Mouse (Mus musculus) WW6 (cell line): ENCODE results near the gene Gstm7.
"Not testable (repeated sequence)": the region's sequence is repeated elsewhere in the genome, so short reads cannot be mapped to it uniquely, and the experiment has no call there.

Source experiments
- DNase-seq: peaks from one replicate; pipeline ENCODE4 v3.0.0-alpha.2; 2013; ENCODE audit warnings: low read depth, low spot score

The Gstm7 gene

DNA sequence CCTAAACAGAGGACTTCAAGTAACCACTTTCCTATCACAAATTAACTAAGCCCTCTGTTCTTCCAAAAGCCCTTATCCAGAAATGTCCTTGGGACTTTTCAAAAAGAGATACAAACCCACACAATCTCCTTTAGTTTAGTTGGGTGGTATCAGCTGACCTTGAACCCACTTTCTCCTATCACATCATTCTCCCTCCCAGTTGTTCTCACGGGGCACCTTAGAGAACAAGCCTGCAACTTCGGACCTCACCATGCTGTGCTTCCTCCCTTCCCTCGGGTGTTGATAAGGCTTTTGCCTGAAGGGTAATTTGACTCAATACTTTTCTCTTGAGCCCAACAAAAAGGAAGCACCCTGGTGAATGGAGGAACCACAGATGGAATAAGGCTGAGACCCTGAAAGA lies 4.3 kb upstream of the Gstm7 start:
- DNase-seq: no peak

DNA sequence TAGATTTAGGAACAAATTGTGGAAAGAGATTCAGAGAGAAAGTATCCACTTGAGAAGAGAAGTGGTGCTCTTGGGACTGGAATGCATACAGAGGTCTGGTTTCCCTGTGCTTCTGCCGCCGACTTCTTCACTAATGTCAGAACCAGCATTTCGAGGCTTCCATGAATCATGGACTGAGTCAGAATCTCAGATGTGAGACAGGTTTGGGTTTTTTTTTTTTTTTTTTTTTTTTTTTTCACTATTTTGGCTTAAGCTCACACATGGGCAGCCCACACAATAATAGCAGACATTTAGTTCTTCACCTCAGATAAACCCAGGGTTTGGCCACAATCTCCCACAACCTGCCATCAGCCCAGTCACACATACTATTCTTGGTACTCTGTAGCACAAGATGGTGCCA lies 3.7 kb upstream of the Gstm7 start:
- no peak for DNase-seq

- no peak for DNase-seq
These were observed 511 bp upstream of the Gstm7 start for GRCm38 (mm10) chr3:107932128-107932527.

DNA sequence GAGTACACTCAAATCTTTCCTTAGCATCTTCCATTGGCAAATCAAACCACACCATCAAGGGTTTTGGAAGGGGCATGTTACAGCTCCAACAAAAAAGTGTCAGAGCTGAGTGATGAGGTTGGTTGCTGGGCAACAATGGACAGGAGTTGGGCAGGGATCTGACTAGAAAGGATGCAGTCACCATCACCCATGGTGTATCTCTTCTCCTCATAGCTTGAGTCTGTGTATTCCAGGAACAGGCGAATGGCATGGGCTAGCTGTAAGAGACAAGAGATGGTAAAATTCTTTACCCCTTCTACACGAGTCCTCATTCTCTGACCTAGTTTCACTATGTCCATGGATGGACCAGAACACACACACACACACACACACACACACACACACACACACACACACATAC lies 483 bp downstream of the Gstm7 start:
- no peak for DNase-seq

- DNase-seq: no peak
These were observed 1.9 kb downstream of the Gstm7 start for GRCm38 (mm10) chr3:107929731-107930130.

DNA sequence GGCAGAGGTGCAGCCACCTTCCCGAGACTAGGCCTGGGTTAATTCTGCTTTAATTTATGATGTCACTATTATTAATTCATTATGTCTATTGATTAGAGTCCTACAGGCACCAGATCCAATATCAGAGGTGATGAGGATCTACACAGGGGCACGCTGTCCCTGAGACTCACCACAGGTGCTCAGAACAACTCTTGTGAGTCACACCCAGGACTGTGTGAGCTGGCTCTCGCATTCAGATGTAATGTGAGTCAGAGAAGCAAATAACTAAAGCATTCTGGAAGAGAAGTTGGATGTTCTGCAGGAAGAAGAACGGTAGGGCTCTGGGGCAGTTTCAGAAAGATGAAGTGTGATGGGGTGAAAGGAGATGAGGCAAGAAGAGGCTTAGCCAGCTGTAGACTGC lies 2.4 kb downstream of the Gstm7 start:
- DNase-seq: no peak

DNA sequence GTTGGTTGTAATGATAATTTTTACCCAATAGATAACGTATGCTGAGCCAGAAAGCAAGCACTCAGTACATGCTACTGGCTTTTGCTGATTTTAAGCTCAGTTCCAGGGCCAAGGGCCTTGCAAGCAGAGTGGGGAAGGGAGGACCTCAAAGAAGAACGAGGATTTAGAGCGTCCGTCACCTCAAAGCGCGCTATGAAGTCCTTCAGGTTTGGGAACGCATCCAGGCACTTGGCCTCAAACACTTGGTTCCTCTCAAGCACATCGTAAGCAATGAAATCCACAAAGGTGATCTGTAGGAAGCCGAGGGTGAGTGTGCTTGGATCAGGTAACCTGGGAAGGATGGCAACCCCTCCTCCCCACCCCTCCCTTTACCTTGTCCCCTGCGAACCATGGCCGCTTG lies 2.9 kb downstream of the Gstm7 start:
- DNase-seq: no peak

DNA sequence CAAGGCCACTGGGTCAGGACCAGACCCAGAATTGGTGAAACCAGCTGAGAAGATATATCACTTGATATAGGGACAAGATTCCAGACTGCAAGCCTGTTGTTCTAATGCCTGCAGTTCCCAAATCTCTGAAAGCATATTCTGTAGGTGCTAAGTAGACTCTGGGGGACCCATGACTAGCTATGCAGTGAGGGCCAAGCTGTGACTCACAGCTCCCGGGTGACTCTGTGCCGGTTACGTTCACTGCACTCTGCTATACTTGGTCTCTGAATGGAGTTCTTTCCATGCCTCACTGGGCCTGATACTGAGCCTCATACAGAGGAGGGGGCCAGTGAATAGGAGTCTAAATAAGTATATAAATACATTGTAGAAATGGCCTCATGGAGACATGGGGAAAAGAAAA lies 3.8 kb downstream of the Gstm7 start:
- no peak for DNase-seq

DNA sequence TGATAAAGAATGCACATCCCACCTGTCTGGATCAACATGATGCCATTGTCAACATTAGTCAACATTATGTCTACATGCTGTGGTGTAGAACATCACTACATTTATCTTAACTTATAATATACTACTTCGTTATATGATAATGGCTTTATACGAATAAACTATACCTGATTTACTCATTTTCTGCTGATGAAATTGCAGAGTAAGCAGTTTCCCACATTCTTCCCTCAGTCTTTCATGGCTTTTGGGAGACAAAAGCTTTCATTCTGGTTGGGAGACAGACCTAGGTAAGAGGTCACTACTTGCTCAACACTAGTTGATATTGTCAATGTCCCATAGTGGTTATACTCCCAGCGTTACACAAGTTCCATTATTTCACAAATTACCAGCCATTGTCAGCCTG lies 6.3 kb downstream of the Gstm7 start:
- no peak for DNase-seq

GRCm38 (mm10) chr3:107920348-107920747 lies 11.3 kb downstream of the Gstm7 start:
- no peak for DNase-seq

DNA sequence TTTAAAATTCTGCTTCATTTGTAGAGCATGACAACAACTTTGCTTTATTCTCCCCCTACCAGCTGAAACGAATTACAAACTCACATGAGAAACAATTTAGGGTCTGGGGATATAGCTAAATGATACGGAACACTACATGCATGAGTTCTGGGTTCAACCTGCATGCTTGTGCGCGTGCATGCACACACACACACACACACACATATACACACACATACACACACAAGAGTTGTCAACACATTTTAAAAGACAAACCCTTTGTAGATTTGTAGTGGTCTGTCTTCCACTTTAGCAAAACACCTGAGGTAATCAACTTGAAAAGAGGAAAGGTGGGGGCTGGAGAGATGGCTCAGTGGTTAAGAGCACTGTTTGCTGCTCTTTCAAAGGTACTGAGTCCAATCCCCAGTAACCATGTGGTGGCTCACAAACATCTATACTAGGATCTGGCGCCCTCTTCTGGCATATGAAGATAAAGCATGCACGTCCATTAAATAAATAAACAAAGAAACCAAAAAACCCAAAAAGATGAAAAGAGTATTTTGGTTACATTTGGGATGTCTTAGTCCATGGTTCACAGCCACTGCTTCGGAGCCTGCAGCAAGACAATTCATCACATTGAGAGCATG lies 13.7 kb downstream of the Gstm7 start:
- DNase-seq: peak; percentile 29

GRCm38 (mm10) chr3:107917097-107917496 lies 14.5 kb downstream of the Gstm7 start:
- no peak for DNase-seq

- no peak for DNase-seq
These were observed 14.9 kb downstream of the Gstm7 start for GRCm38 (mm10) chr3:107916674-107917073.

- DNase-seq: no peak
These were observed 25.7 kb downstream of the Gstm7 start for GRCm38 (mm10) chr3:107905942-107906341.

- DNase-seq: no peak
These were observed 30.5 kb downstream of the Gstm7 start for GRCm38 (mm10) chr3:107900955-107901673.

- no peak for DNase-seq
These were observed 32.9 kb downstream of the Gstm7 start for GRCm38 (mm10) chr3:107898691-107899090.

DNA sequence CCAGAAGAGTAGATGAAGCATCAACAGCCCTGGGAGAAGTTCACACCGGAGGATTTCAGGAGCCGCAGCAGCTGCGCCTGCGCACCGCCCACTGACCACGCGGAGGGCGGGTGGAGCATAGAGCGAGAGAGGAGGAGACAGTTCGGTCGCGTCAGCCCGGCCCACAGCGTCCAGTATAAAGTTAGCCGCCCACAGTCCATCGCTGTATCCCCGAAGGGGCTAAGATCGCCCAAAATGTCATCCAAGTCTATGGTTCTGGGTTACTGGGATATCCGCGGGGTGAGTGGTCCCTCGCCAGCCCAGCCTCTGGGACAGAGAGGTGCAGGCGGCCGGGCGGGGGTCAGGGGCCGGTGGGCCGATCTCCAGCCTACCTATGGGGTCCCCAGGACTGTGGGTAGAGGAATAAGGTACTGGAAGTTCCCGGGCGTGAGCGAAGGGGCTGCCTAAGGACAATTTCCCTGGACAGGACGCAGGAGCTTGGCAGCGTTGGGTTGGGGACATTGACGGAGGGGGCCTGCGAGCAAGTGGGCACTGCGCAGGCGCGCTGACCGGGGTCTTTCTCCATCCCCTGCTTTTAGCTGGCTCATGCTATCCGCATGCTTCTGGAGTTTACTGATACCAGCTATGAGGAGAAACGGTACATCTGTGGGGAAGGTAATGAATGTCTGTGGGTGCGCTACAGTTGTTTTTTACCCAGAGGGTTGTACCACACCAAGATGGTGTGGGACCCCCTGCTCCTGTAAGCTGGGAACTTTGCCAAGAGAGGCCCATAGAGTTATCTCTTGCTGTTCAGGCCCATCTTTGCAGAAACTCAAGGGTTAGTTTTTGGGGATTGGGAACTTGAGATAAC lies 35.7 kb downstream of the Gstm7 start, which contains the start of gene Gstm5:
Gene Gstm5, plus strand, starts transcription at position 102 of the 850 bp plus-strand sequence.
- no peak for DNase-seq

DNA sequence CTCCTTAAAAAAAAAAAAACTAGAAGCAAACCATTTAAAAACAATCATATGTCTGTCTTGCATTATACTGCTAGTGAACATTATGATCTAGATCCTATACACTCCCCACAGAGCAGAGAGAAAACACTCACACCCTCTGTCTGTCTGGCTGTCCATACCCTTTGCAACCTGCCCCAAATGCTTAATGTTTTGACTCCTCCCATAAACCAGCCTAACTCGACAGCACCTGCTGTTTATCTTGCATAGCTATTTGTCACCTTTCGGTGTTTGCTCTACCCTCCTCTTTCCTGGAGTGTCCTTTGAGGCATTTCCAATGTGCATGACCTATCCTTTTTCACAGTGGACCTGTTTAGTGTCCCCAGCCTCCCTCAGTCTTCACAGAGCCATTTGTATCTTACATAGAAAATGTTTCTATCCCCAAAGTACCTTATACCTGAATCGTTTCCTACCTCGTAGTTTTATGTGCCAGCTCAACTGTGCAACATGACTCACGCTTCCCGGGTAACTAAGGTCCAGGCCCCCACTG lies 36.4 kb downstream of the Gstm7 start:
- DNase-seq: no peak

DNA sequence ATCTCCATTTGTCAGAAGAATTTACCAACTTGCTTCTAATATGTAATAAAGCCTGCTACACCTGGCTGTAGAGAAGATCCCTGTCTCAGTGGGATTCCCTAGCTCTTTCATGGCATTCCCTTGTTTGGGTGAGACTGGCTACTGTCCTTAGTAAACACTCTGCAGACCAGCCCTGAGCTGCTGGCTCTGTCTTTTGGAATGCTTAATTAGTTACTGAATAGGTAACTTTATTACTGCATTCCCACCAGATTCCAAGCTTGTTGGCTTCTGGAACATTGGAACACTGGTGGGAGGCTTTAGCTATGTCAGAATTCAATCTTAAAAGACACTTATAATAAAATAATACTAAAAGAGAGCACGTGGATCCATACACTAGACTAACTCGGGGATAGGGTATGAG lies 42.4 kb downstream of the Gstm7 start:
- not testable (repeated sequence) for DNase-seq

DNA sequence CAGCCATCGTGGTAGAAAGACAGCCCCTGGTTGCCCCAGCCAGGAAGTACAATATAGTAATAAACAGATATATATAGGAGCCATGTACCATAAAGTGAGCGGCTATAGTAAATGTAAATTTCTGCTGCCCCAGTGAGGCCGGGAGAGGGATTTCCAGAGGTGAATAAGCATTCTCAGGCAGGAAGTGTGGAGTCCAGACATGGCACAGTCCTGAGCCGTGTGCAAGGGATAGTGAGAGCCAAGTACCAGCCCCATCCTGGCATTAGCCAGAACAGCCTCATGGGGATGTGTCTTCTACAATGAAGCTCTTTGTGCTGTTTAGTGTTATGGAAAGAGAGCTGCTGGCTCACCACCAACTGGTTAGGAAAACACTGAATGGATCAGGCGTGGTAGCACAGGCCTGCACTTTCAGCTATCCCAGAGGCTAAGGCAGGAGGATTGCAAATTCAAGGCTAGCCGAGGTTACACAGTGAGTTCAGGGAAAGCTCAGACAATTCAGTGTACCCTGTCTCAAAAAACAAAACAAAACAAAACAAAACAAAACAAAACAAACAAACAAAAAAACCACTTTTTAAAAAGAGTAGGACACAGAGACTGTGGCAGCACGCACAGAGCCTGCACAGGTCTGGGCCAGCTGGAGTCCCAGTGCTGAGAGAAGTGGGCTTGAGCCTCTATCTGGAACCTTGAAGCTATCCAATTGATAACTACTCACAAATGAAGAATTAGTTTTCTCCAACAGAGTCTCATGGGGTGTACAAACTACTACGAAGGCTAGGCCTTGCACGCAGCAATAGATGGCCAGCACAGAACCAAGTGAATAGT lies 43.7 kb downstream of the Gstm7 start:
- no peak for DNase-seq
